Mouse (Mus musculus) brown adipose tissue, adult 24 weeks (tissue): ENCODE measurements around the gene Adtrp. TPM values are rescaled to one million over a fixed set of nuclear protein-coding genes. Genes with fewer than 3 reads are reported as not detected.

Experiments used
- H3K27ac ChIP-seq: fragments of 200-500 bp; replicated peaks from 2 replicates; pipeline ENCODE4 v1.5.1; 2012; ENCODE audit warnings: low read depth, mild to moderate bottlenecking, low read length
- H3K4me1 ChIP-seq: fragments of 200-500 bp; 2 replicates; pipeline ENCODE4 v1.6.1; 2012; ENCODE audit warnings: low read length, mixed read lengths; ENCODE audit not compliant: control insufficient read depth, insufficient read depth, insufficient read length
- H3K4me3 ChIP-seq: fragments of 200-500 bp; 2 replicates; pipeline ENCODE4 v1.5.1; 2012; ENCODE audit warnings: low read depth, mild to moderate bottlenecking, low read length, moderate library complexity; ENCODE audit not compliant: insufficient read depth
- polyA plus RNA-seq: library from polyadenylated mRNA; stranded (reverse); fragments of >200 nt; gene quantifications from 2 replicates; pipeline ENCODE4 v1.2.4, GENCODE M21; 2012; ENCODE audit not compliant: missing spikeins, insufficient read depth, insufficient read length

Adtrp gene
- polyA plus RNA-seq, 1 experiment = 115 TPM

GRCm38 (mm10) chr13:41727803-41728202 lies 119.7 kb downstream of the Adtrp start:
- no peaks in the 10 kb centered on the region for H3K4me1 ChIP-seq
- H3K4me3 ChIP-seq = no peak overlapping the region
- no peak overlapping the region for H3K27ac ChIP-seq

DNA sequence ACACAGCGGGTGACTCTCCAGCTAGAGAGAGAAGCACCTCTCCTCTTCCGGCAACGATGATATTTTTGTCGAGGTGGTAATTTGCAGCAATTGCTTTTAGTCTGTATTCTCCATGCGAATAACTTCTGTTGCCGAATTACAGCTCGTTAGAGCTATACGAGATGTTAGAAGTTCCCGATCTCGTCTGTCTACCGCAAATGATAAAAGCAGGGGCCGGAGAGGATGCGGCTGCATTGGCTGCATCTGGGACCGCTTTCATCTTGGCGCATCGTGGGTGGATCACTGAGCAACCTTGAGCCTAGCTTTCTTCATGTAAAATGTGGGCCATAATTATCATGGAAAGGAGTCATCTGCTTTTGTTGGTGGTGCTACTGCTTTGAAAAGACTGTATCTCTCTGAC lies 128.2 kb downstream of the Adtrp start:
- H3K4me1 ChIP-seq = no peaks in the 10 kb centered on the region
- H3K4me3 ChIP-seq = no peak overlapping the region
- no peak overlapping the region for H3K27ac ChIP-seq

DNA sequence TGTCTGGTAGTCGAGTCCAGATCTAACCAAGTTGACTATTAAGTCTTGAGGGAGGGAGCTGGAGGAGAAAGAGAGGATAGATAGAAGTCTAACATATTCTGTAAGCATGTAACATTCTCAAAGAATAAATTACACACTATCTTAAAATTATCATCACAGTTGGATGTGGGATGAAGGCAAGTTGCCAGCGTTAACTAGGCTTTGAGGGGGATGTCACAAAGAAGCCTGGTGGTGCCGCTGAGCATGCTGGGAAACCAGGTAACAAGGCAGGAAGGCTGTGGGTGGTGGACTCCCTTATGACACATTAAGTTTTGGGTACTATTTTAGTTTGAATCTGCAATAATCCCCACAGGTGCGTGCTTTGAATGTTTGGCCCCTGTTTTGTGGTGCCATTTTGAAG lies 129.4 kb downstream of the Adtrp start:
- H3K4me1 ChIP-seq = no peaks in the 10 kb centered on the region
- no peak overlapping the region for H3K4me3 ChIP-seq
- H3K27ac ChIP-seq = no peak overlapping the region

Other genes starting within 250 kb of the Adtrp start
- gene Tmem170b, start 241.8 kb downstream of the Adtrp start, polyA plus RNA-seq = 6.0 and 9.3 TPM in 2 replicates
- gene Hivep1, start 204.3 kb upstream of the Adtrp start, polyA plus RNA-seq = 11.3 and 16.4 TPM in 2 replicates